Mouse (Mus musculus): Measurements from ENCODE around the gene Cyp2s1.
"Not testable (repeated sequence)": the region's sequence is repeated elsewhere in the genome, so short reads cannot be mapped to it uniquely, and the experiment has no call there.

Cyp2s1 gene

GRCm38 (mm10) chr7:25811716-25812115, 5.0 kb downstream of the Cyp2s1 start:
- CTCF ChIA-PET = no interaction called here

DNA sequence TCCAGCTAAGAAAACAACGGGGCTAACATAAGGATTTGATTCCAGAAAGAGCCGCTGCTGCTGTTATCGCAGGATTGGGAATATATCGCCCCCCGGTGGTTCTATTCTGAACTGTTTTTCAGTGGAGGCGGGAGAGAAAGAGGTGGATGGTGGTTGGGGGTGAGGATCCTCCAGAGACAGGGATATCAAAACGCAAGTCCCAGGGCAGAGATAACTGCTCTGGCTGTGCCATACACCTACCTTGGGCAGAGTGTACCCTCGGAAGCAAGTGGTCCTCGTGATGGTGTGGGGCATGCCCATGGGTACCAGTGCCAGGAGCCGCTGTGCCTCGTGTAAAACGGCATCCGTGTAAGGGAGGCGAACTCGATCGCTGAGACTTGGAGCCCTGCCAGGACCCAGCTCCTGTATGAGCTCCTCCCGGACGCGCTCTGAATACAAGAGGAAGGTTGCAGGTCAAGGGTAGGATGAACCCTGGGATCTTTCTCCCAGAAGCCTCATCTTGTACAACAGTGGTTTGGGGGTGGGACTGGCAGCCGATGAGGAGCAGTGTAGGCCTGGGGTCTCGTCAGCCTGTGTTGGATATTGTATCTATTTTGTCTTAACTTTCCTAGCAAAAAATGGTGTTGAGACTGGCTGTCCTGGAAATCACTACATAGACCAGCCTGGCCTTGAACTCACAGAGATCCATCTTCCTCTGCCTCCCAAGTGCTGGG, 10.9 kb downstream of the Cyp2s1 start:
- CTCF ChIA-PET = interaction anchor here (0.9 kb wide), 1 partner anchor 9 kb away, joined by 4 read pairs; no protein-coding TSS in a partner anchor

DNA sequence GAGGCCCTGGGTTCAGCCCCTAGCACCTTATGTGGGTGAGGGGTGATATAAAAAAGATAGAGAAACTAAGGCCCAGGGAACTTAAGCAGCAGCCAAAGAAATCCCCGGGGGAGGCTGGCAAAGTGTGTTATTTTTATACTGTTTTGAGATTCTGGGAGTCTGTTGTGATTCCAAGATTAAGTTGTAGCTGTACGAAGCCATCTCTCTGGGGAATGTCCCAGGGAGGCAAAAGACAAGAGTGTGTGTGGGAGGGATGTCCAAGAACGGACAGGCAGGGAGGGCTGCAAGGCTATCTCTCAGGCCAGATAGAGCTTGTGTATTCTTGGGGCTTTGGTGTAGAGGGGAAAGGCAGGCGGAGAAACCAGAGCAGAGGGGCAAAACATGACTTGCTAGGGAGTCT, 11.9 kb downstream of the Cyp2s1 start:
- CTCF ChIA-PET = interaction anchor here (0.6 to 0.9 kb wide), 2 partner anchors 8 to 605 kb away, joined by 3 to 4 read pairs; no protein-coding TSS in a partner anchor

GRCm38 (mm10) chr7:25803460-25803859, 13.3 kb downstream of the Cyp2s1 start:
- CTCF ChIA-PET = interaction anchor here (0.6 kb wide), 1 partner anchor 1421 kb away, joined by 6 read pairs; no protein-coding TSS in a partner anchor

DNA sequence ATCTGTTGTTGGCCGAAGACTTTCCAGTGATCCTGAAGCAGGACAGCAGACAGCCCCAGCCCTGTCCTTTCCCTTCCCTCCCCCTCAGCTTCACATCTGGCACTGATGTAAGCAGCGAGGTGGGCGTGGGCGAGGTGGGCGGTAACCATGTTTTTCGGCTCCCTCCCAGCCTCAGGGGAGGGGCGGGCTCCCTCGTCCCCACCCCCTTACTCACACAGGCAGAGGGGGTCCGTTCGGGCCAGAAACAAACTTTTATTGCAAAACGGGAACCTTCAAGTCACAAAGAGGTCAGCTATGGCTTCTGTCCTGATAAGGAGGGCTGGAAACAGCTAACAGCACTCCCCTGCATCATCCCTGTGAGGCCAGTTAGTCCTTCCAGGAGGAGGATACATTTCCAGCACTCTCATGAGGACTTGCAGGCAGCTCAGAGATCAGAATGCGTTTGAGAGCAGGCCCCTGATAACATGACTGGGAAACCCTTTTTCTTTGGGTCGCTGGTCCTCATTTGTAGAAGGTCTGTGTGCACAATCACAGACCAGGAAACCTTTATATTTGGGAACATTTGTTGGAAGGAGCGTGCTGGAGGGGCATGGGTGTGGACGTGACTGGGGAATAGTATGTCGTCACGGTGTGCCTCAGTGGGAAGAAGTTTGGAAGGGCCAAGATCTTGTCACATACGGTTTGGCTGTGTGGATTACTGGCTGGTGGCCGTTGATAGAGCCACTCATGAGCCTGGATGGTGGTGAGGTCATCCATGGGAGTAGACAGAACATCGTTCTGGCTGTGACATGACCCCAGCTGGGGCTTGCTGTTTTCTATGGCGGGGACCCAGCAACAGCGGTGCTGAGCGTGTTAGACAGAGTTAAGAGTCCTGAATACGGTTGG, 14.2 kb downstream of the Cyp2s1 start:
- CTCF ChIA-PET = no interaction called here

DNA sequence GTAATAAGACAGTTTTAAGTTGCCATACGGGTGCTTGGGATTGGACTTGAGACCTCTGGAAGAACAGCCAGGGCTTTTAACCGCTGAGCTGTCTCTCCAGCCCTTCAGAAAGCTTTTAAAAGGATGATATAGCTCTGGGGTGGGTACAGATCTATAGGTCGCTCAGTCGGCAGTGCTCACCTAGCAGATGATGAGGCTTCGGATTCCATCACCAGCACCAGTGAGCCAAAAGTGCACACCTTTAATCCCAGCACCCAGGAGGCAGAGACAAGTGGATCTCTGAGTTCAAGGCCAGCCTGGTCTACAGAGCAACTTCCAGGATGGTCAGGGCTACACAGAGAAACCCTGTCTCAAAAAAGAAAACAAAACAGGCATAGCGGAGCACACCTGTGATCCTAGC, 15.7 kb downstream of the Cyp2s1 start:
- CTCF ChIA-PET = no interaction called here

GRCm38 (mm10) chr7:25799369-25799768, 17.3 kb downstream of the Cyp2s1 start:
- CTCF ChIA-PET = interaction anchor here (0.6 kb wide), 1 partner anchor 37 kb away, joined by 3 read pairs; no protein-coding TSS in a partner anchor

- CTCF ChIA-PET = no interaction called here
Measured at GRCm38 (mm10) chr7:25798540-25798939, 18.2 kb downstream of the Cyp2s1 start.

DNA sequence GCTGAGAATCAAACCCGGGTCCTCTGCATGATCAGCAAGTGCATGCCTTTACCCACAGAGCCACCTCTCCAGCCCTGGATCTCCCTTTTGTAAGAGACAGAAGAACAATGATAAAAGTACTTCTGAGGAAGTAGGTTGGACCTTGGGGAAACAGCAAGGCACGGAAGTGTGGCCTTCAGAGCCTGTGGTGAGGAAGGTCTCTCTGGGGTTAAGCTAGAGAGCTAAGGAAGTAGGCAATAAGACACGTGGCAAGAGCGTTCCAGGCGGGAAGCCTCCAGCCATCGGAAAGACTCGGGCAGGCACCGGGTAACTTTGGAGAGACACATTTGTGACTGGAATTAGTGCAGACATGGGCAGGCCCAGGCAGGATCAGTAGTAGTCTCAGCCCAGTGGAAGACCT, 21.9 kb downstream of the Cyp2s1 start:
- CTCF ChIA-PET = no interaction called here

DNA sequence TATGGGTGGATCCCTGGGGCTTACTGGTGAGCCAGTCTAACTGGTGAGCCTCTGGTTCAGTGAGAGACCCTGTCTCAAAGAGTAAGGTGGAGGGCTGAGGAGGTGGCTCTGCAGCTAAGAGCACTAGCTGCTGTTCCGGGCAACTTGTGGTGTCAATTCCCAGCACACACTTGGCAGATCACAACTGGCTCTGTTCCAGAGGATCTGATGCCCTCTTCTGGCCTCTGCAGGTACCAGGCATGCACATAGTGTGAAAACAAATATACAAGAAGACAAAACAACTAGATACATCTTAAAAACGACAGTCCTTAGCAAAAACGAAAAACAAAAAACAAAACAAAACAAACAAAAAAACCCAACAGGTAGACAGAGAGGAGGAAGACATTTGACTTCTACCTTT, 23.0 kb downstream of the Cyp2s1 start:
- CTCF ChIA-PET = no interaction called here

GRCm38 (mm10) chr7:25792966-25793365, 23.7 kb downstream of the Cyp2s1 start:
- CTCF ChIA-PET = not testable (repeated sequence)

DNA sequence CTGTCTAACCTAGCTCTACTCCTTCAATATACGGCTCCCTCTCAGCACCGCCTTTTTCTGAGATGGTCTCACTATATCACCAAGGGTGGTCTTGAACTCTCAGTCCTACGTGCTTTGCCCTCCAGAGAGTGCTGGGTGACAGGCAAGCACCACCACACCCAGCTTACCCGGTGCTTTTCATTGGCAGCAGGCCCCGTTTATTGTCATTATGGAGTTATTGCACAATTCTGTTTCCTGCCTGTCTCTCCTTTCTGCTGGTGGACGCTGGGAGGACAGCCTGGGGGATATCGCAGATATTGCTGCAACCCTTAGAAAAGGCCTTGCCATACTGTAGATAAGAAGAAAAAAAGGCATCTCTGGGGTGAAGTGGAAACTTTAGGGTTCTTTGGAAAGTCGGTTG, 26.1 kb downstream of the Cyp2s1 start:
- CTCF ChIA-PET = no interaction called here

GRCm38 (mm10) chr7:25789129-25789440, 27.6 kb downstream of the Cyp2s1 start:
- CTCF ChIA-PET = no interaction called here

- CTCF ChIA-PET = no interaction called here
Measured at GRCm38 (mm10) chr7:25788220-25789128, 28.2 kb downstream of the Cyp2s1 start, which contains the start of gene Axl. TSS of gene Axl (minus strand) at chr7:25788705.

- CTCF ChIA-PET = no interaction called here
Measured at GRCm38 (mm10) chr7:25787456-25788219, 29.1 kb downstream of the Cyp2s1 start.

GRCm38 (mm10) chr7:25786974-25787373, 29.7 kb downstream of the Cyp2s1 start:
- CTCF ChIA-PET = no interaction called here

DNA sequence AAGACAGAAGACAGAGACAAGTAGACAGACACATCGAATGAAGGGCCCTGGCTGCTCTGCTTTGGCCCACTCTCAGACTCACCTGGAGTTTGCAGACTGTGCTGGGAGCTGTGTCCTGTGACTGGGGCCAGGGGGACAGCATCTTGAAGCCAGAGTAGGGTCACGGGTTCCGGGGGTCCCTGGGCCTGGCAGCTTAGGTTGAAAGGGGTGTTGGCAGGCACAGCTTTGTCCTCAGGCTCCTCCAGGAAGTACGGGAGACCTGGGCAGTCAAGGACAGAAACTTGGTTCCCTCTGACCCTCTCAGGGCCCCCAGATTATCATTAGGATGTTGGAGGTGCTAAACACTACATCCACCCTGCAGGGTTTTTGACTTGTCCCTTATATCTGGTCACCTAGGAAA, 31.0 kb downstream of the Cyp2s1 start:
- CTCF ChIA-PET = no interaction called here

DNA sequence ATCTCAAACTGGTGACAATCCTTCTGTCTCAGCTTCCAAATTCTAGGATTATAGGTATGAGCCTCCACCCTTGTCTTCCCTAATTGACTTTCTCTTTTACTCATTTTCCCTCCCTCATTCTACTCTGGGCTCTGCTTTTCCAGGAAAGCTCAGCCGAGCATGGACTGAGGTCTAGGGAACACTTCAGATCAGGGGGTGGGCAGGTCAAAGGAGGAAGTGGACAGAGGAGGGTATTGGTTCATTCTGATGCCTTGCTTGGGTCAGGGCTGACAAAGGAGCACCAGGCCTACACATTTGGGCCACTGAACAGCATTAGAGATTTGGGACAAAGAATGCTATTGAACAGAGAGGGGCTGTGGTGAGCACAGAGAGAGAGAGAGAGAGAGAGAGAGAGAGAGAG, 31.9 kb downstream of the Cyp2s1 start:
- CTCF ChIA-PET = no interaction called here

- CTCF ChIA-PET = no interaction called here
Measured at GRCm38 (mm10) chr7:25783746-25784145, 33.0 kb downstream of the Cyp2s1 start.

GRCm38 (mm10) chr7:25782744-25783143, 34.0 kb downstream of the Cyp2s1 start:
- CTCF ChIA-PET = no interaction called here

DNA sequence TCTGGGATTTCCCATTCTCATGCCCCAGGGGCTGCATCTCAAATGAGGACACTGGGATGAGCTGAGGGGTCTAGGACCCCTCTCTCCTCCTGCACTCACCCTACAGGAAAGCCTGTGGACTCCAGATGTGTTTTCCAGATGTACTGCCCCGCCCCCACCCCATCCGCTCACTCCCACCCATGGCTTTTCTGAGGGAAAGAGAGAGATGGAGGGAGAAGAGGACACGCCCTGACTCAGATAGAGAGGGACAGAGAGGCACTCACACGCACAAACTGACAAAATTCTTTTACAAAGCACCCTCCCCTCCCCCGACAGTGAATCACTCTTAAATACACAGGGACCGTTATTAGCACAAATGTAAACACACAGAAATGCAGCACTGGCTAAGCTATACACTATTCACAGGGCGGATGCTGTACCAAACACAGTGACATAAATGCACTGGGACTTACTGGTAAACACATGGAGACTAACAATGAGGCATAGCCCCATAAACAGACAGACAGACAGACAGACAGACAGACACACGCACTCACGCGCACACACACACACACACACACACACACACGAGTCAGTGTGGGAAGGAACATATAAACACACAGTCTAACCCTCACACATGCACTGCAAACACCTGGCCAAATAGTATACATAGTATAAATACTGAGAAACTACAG, 34.6 kb downstream of the Cyp2s1 start:
- CTCF ChIA-PET = no interaction called here

Data from spleen, embryonic (tissue).